Mouse (Mus musculus) thymus, postnatal 14 days (tissue): ENCODE measurements around the gene Cpxm1.
A peak's percentile ranks its signal among the peaks of the same experiment; 100 is the strongest.

Experiments
- DNase-seq: peaks from one replicate; pipeline ENCODE4 v3.0.0; 2021

Cpxm1 gene

GRCm38 (mm10) chr2:130397186-130397985 is at the start of gene Cpxm1:
TSS of gene Cpxm1 (minus strand) at chr2:130397574.
- peak; percentile 51 for DNase-seq

GRCm38 (mm10) chr2:130442162-130442561 is 44.8 kb upstream of the Cpxm1 start:
- no peak for DNase-seq

GRCm38 (mm10) chr2:130439840-130440480 is 42.6 kb upstream of the Cpxm1 start:
- no peak for DNase-seq

GRCm38 (mm10) chr2:130438861-130439260 is 41.5 kb upstream of the Cpxm1 start:
- no peak for DNase-seq

GRCm38 (mm10) chr2:130436769-130437168 is 39.4 kb upstream of the Cpxm1 start:
- no peak for DNase-seq

GRCm38 (mm10) chr2:130433152-130433551 is 35.8 kb upstream of the Cpxm1 start:
- peak; percentile 68 for DNase-seq

- no peak for DNase-seq
Observed at GRCm38 (mm10) chr2:130432157-130432556, 34.8 kb upstream of the Cpxm1 start.

- no peak for DNase-seq
Observed at GRCm38 (mm10) chr2:130430484-130430883, 33.1 kb upstream of the Cpxm1 start.

- no peak for DNase-seq
Observed at GRCm38 (mm10) chr2:130429851-130430250, 32.5 kb upstream of the Cpxm1 start.

- DNase-seq, result no peak
Observed at GRCm38 (mm10) chr2:130425112-130425511, 27.7 kb upstream of the Cpxm1 start.

GRCm38 (mm10) chr2:130424126-130424853 is 26.9 kb upstream of the Cpxm1 start, which contains the start of the genes Vps16 and Pced1a:
TSS of gene Vps16 (plus strand) at chr2:130424339.
TSS of gene Pced1a (minus strand) at chr2:130424701.
- DNase-seq, result peak; percentile 93

- DNase-seq, result peak; percentile 89
Observed at GRCm38 (mm10) chr2:130423397-130424125, 26.2 kb upstream of the Cpxm1 start.

GRCm38 (mm10) chr2:130421781-130422620 is 24.6 kb upstream of the Cpxm1 start:
- DNase-seq, result no peak

GRCm38 (mm10) chr2:130414094-130414856 is 16.9 kb upstream of the Cpxm1 start:
- DNase-seq, result peak; percentile 47

GRCm38 (mm10) chr2:130412775-130413174 is 15.4 kb upstream of the Cpxm1 start:
- DNase-seq, result no peak

- peak; percentile 81 for DNase-seq
Observed at GRCm38 (mm10) chr2:130411558-130412495, 14.5 kb upstream of the Cpxm1 start.

- DNase-seq, result no peak
Observed at GRCm38 (mm10) chr2:130408194-130408593, 10.8 kb upstream of the Cpxm1 start.

- no peak for DNase-seq
Observed at GRCm38 (mm10) chr2:130406178-130406577, 8.8 kb upstream of the Cpxm1 start, which contains the start of gene Tmem239. TSS of gene Tmem239 (plus strand) at chr2:130406478.

- no peak for DNase-seq
Observed at GRCm38 (mm10) chr2:130404939-130405338, 7.6 kb upstream of the Cpxm1 start, which contains the start of the genes Gm28372 and 1700020A23Rik. TSS of gene Gm28372 (plus strand) at chr2:130405239. TSS of gene 1700020A23Rik (plus strand) at chr2:130405259.

GRCm38 (mm10) chr2:130401891-130402290 is 4.5 kb upstream of the Cpxm1 start:
- no peak for DNase-seq
